Mouse (Mus musculus) heart, embryonic 11.5 days (tissue): ENCODE data around the gene Acat2. TPM values are rescaled to one million over a fixed set of nuclear protein-coding genes. Genes with fewer than 3 reads are reported as not detected.

Source experiments
- ATAC-seq: fragments of 200-750 bp; cut with Nextera tagmentation; replicated peaks from 2 replicates; pipeline ENCODE4 v1.8.0; 2017; ENCODE audit warnings: moderate library complexity; ENCODE audit not compliant: insufficient number of reproducible peaks, low FRiP score, low TSS enrichment
- H3K27ac ChIP-seq: fragments of 300-500 bp; sonication (generic); 2 replicates; pipeline ENCODE4 v1.5.1; 2014; ENCODE audit warnings: mild to moderate bottlenecking, low read depth, low read length
- H3K27me3 ChIP-seq: fragments of 300-500 bp; sonication (generic); 2 replicates; pipeline ENCODE4 v1.6.1; 2014; ENCODE audit warnings: mild to moderate bottlenecking, low read length, mixed read lengths; ENCODE audit not compliant: control insufficient read depth, insufficient read depth
- H3K36me3 ChIP-seq: fragments of 300-500 bp; sonication (generic); 2 replicates; pipeline ENCODE4 v1.6.1; 2014; ENCODE audit warnings: mild to moderate bottlenecking, low read length, moderate library complexity, mixed read lengths; ENCODE audit not compliant: control insufficient read depth, insufficient read depth
- H3K4me1 ChIP-seq: fragments of 300-500 bp; sonication (generic); 2 replicates; pipeline ENCODE4 v1.6.1; 2014; ENCODE audit warnings: low read length; ENCODE audit not compliant: control insufficient read depth, insufficient read depth
- H3K4me2 ChIP-seq: fragments of 300-500 bp; sonication (generic); 2 replicates; pipeline ENCODE4 v1.6.1; 2014; ENCODE audit warnings: mild to moderate bottlenecking, moderate library complexity
- H3K4me3 ChIP-seq: fragments of 300-500 bp; sonication (generic); 2 replicates; pipeline ENCODE4 v1.5.1; 2014; ENCODE audit warnings: low read depth, low read length
- H3K9ac ChIP-seq: fragments of 300-500 bp; sonication (generic); 2 replicates; pipeline ENCODE4 v1.6.1; 2014; ENCODE audit warnings: mild to moderate bottlenecking, low read depth, low read length, moderate library complexity
- H3K9me3 ChIP-seq: fragments of 300-500 bp; sonication (generic); replicated peaks from 2 replicates; pipeline ENCODE4 v1.6.1; 2016; ENCODE audit warnings: low read length; ENCODE audit not compliant: control insufficient read depth
- WGBS: fragments of 180-500 bp; shearing (Covaris S2); extraction: QIAGEN DNeasy Blood & Tissue Kit; methylation state at CpG from one replicate; pipeline ENCODE4 v1.1.7; 2014; ENCODE audit not compliant: insufficient replicate concordance; 5-methylcytosine and 5-hydroxymethylcytosine counted together
- polyA plus RNA-seq: library from polyadenylated mRNA; unstranded; fragments of >200 nt; fragmentation: Nextera tagmentation; extraction: Ambion mirVana; gene quantifications from 2 replicates; pipeline ENCODE4 v1.2.1, GENCODE M21; 2014

Gene Acat2
- polyA plus RNA-seq, 1 experiment from 2014 or later, result 38.3 TPM

GRCm38 (mm10) chr17:12925703-12926180 lies 34.8 kb downstream of the Acat2 start:
- Histone ChIP-seq H3K27me3 (no peaks in the 10 kb centered on the region), H3K4me3 (no peak overlapping the region), H3K4me1 (no peaks in the 10 kb centered on the region), H3K36me3 (peaks cover 39% of the 10 kb centered on the region), H3K9ac (no peak overlapping the region), H3K27ac (no peak overlapping the region), H3K4me2 (no peak overlapping the region), H3K9me3 (no peaks in the 10 kb centered on the region)
- 86% methylated on average over 8 of the region's 8 CpGs for WGBS
- no peak for ATAC-seq

- Histone ChIP-seq H3K9me3 (no peaks in the 10 kb centered on the region), H3K9ac (no peak overlapping the region), H3K4me3 (no peak overlapping the region), H3K27me3 (no peaks in the 10 kb centered on the region), H3K4me1 (no peaks in the 10 kb centered on the region), H3K27ac (no peak overlapping the region), H3K4me2 (no peak overlapping the region), H3K36me3 (peaks cover 46% of the 10 kb centered on the region)
- 89% methylated on average over 3 of the region's 3 CpGs for WGBS
- ATAC-seq, result no peak
Measured at GRCm38 (mm10) chr17:12925001-12925400, 35.5 kb downstream of the Acat2 start.

DNA sequence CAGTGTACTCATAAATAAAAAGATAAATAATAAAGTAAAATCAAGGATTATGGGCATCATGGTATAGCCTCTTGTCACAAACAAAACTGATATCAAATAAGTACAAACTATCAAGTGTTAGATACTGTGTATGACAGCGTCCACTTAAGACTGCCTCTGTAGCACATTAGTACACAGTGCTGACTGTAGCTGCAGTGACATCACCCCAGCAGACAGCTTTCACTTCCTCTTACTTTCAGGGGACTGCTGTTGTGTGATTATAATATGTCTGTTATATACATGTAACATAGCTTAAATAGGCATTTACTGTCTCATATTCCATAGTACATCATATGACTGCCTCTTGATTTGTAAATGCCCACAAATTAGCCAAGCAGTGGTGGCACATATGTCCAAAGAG lies 39.5 kb downstream of the Acat2 start:
- H3K9ac ChIP-seq, result no peak overlapping the region
- H3K9me3 ChIP-seq, result no peaks in the 10 kb centered on the region
- WGBS, result 89% methylated on average over 1 of the region's 1 CpGs
- H3K27ac ChIP-seq, result no peak overlapping the region
- H3K27me3 ChIP-seq, result no peaks in the 10 kb centered on the region
- no peak overlapping the region for H3K4me2 ChIP-seq
- ATAC-seq, result no peak
- no peaks in the 10 kb centered on the region for H3K4me1 ChIP-seq
- H3K4me3 ChIP-seq, result no peak overlapping the region
- H3K36me3 ChIP-seq, result peaks cover 54% of the 10 kb centered on the region

DNA sequence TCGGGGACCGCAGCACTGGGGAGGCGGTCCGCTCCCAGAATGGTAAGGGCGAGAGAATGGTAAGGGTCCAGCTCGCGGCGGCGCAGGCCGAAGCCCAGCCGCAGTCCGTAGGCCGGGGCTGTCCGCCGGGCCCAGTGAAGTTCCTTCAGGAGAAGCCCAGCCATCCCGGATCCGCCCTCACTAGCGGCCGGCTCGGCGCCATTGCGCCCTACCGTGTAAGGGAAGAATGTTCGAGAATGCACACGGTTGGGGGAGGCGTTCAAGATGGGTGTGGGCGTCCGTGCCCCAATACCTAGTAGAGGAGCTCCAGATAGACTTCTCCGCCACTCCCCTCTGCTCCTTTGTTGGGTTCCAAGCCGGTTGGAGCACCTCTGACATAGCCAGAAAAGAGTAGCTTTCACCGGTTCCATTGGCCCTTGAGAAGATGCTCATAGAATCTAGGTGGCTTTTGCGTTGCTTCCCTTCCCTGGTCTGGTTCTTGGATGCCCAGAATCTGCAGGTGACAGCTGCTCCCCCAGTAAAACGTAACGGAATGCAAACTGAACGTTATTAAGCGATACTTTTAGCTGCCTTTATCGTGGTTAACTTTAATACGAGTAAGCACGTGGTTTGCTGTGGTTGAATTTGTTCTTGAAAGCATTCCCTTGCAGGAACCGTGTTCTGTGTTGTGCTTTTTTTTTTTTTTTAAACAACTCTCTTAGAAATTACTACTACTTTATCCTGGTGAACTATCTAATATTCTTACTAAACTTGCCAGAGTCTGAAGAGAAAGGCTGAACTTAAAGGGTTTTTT lies 43.8 kb downstream of the Acat2 start:
- peak overlapping the region; percentile 81 for H3K4me2 ChIP-seq
- peaks cover 5% of the 10 kb centered on the region; the same call in 1 of the 2 replicates for H3K4me1 ChIP-seq
- WGBS, result under 1% methylated on average over 40 of the region's 40 CpGs
- peak overlapping the region; percentile 94 for H3K27ac ChIP-seq
- peak; percentile 74 for ATAC-seq
- H3K9me3 ChIP-seq, result no peaks in the 10 kb centered on the region
- H3K9ac ChIP-seq, result peak overlapping the region; percentile 99
- peaks cover 47% of the 10 kb centered on the region for H3K36me3 ChIP-seq
- no peaks in the 10 kb centered on the region for H3K27me3 ChIP-seq
- H3K4me3 ChIP-seq, result peak overlapping the region; percentile 96

DNA sequence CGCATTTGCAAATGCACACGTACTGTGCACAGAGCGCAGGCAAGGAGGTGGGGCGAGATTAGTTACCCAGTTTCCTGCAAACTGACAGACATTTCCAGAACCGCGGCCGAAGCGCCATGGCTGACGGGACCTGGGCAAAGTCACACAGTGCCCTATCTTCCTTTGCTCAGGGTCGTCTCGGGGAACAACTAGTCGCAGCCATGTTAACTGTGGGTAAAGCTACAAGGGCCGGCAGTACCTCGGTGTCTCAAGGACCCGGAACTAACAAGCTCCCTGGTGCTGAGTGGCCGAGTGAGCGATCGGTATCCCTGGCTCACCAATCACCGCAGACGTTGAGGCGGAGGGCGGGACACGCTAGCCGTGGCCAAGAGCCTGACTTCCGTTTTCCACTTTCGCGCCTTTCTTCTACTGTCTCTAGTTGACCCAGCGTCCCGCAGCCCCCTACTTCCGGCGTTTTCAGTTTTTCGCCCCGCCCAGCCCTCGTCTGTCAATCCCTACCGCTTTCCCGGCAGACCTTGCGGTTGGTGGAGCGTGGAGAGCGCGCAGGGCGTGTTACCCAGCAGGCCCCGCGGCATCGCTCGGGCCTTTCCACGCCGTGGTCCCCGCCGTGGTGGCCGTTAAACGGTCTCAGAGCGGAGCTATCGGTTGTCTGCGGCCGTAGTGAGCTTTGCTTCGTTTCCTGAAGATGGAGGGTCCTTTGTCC lies 44.5 kb downstream of the Acat2 start, which contains the start of gene Mrpl18:
Mrpl18 (minus strand) TSS at position 465 of the 703 bp plus-strand sequence.
- ATAC-seq, result peak; percentile 99
- WGBS, result under 1% methylated on average over 56 of the region's 56 CpGs
- Histone ChIP-seq H3K9me3 (no peaks in the 10 kb centered on the region), H3K4me3 (peak within 1 kb of the TSS; percentile 96), H3K36me3 (peaks cover 42% of the 10 kb centered on the region), H3K4me1 (peaks cover 5% of the 10 kb centered on the region; the same call in 1 of the 2 replicates), H3K9ac (peak within 1 kb of the TSS; percentile 99), H3K27me3 (no peaks in the 10 kb centered on the region), H3K27ac (peak within 1 kb of the TSS; percentile 94), H3K4me2 (peak within 1 kb of the TSS; percentile 87)

- no peak for ATAC-seq
- 1% methylated on average over 18 of the region's 18 CpGs for WGBS
Measured at GRCm38 (mm10) chr17:12915488-12915880, 45.1 kb downstream of the Acat2 start, which contains the start of gene Tcp1. Gene Tcp1, plus strand, starts transcription at chr17:12915701.

DNA sequence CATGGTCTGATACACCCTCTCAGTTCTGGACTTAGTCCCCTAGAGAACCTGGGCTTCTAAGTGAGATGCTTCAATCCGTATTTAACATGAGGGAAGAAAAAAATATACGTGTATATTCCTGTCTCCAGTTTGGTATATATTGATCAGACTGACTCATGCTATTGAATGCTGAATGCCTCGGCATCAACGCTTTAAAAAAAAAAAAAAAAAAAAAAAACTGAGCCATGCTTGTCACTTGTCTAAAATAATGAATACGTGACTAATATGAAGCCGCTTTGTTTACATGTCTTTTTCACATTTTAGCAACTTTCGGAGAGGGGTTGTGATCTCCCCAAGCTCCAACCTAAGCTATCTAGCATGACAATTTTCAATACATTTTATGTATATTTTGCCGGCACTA lies 50.2 kb downstream of the Acat2 start:
- Histone ChIP-seq H3K9me3 (no peaks in the 10 kb centered on the region), H3K9ac (no peak overlapping the region), H3K36me3 (peaks cover 28% of the 10 kb centered on the region), H3K27me3 (no peaks in the 10 kb centered on the region), H3K4me1 (peaks cover 5% of the 10 kb centered on the region; the same call in 1 of the 2 replicates), H3K4me3 (no peak overlapping the region), H3K4me2 (no peak overlapping the region), H3K27ac (no peak overlapping the region)
- ATAC-seq, result no peak
- 88% methylated on average over 8 of the region's 8 CpGs for WGBS

More at GRCm38 (mm10) chr17:12915488-12915880, 45.1 kb downstream of the Acat2 start, which contains the start of gene Tcp1:
- Histone ChIP-seq H3K27me3 (no peaks in the 10 kb centered on the region), H3K4me3 (peak within 1 kb of the TSS; percentile 96), H3K9me3 (no peaks in the 10 kb centered on the region), H3K36me3 (peaks cover 41% of the 10 kb centered on the region), H3K4me2 (peak within 1 kb of the TSS; percentile 87), H3K9ac (peak within 1 kb of the TSS; percentile 99), H3K4me1 (peaks cover 5% of the 10 kb centered on the region; the same call in 1 of the 2 replicates), H3K27ac (peak within 1 kb of the TSS; percentile 94)

- Histone ChIP-seq H3K9me3 (no peaks in the 10 kb centered on the region), H3K27me3 (no peaks in the 10 kb centered on the region), H3K36me3 (peaks cover 28% of the 10 kb centered on the region), H3K9ac (no peak within 1 kb of the TSS), H3K4me1 (peaks cover under 1% of the 10 kb centered on the region; the same call in 1 of the 2 replicates), H3K27ac (no peak within 1 kb of the TSS), H3K4me3 (no peak within 1 kb of the TSS), H3K4me2 (no peak within 1 kb of the TSS)
- 70% methylated on average over 35 of the region's 35 CpGs for WGBS
- ATAC-seq, result no peak
Measured at GRCm38 (mm10) chr17:12909361-12910280, 50.9 kb downstream of the Acat2 start, which contains the start of gene Pnldc1. Gene Pnldc1, minus strand, starts transcription at chr17:12910230.
